Mouse (Mus musculus) CH12.LX (cell line): ENCODE measurements around the gene Dynlt1f.
"Not testable (repeated sequence)": the region's sequence is repeated elsewhere in the genome, so short reads cannot be mapped to it uniquely, and the experiment has no call there.

ENCODE experiments used
- BHLHE40 ChIP-seq: IDR thresholded peaks from 2 replicates; pipeline ENCODE4 v1.6.1; 2011; ENCODE audit warnings: mild to moderate bottlenecking, low read depth, low read length, improper control_type of control experiment
- CHD2 ChIP-seq: IDR thresholded peaks from 2 replicates; pipeline ENCODE4 v1.6.1; 2011; ENCODE audit warnings: low read length, improper control_type of control experiment
- CTCF ChIP-seq, 2 experiments: IDR thresholded peaks in 1 of 2; conservative IDR thresholded peaks in 1 of 2; 2 replicates each; pipeline ENCODE4 v1.5.1; 2011 to 2012; ENCODE audit warnings: low read depth in 2 of 2, low read length in 2 of 2, improper control_type of control experiment in 1 of 2, inconsistent platforms in 1 of 2, mild to moderate bottlenecking in 1 of 2, moderate library complexity in 1 of 2
- E2F4 ChIP-seq: IDR thresholded peaks from 2 replicates; pipeline ENCODE4 v1.6.1; 2011; ENCODE audit warnings: low read depth, low read length, improper control_type of control experiment; ENCODE audit not compliant: insufficient replicate concordance
- KAT2A ChIP-seq: IDR thresholded peaks from 2 replicates; pipeline ENCODE4 v1.6.1; 2012; ENCODE audit warnings: low read length, improper control_type of control experiment, inconsistent platforms; ENCODE audit not compliant: insufficient replicate concordance
- MAFK ChIP-seq: IDR thresholded peaks from 2 replicates; pipeline ENCODE4 v1.6.1; 2011; ENCODE audit warnings: low read length, improper control_type of control experiment; ENCODE audit not compliant: insufficient replicate concordance
- MEF2A ChIP-seq: IDR thresholded peaks from 2 replicates; pipeline ENCODE4 v1.6.1; 2014; ENCODE audit warnings: low read depth, mild to moderate bottlenecking, inconsistent platforms, low read length, improper control_type of control experiment, borderline replicate concordance
- MXI1 ChIP-seq: IDR thresholded peaks from 2 replicates; pipeline ENCODE4 v1.6.1; 2011; ENCODE audit warnings: mild to moderate bottlenecking, low read depth, low read length, improper control_type of control experiment
- POLR2A ChIP-seq: IDR thresholded peaks from 2 replicates; pipeline ENCODE4 v1.6.1; 2011; ENCODE audit warnings: low read depth, mild to moderate bottlenecking, improper control_type of control experiment, low read length
- RCOR1 ChIP-seq: conservative IDR thresholded peaks from 2 replicates; pipeline ENCODE4 v1.6.1; 2012; ENCODE audit warnings: low read depth, mild to moderate bottlenecking, inconsistent platforms, low read length, improper control_type of control experiment
- SMC3 ChIP-seq: IDR thresholded peaks from 2 replicates; pipeline ENCODE4 v1.6.1; 2011; ENCODE audit warnings: low read depth, low read length, improper control_type of control experiment
- ZC3H11A ChIP-seq: IDR thresholded peaks from 2 replicates; pipeline ENCODE4 v1.6.1; 2012; ENCODE audit warnings: low read depth, mild to moderate bottlenecking, inconsistent platforms, low read length, improper control_type of control experiment
- ZKSCAN1 ChIP-seq: IDR thresholded peaks from 2 replicates; pipeline ENCODE4 v1.6.1; 2012; ENCODE audit warnings: low read depth, inconsistent platforms, low read length, improper control_type of control experiment, borderline replicate concordance

GRCm38 (mm10) chr17:6678063-6678462, 22.4 kb upstream of the Dynlt1f start:
- not testable (repeated sequence) for TF ChIP-seq SMC3; CTCF (conservative IDR thresholded peaks at IDR 0.05 in 1 of 2, IDR thresholded peaks at IDR 0.05 in 1 of 2; ENCODE audit: low read depth in 2 of 2, low read length in 2 of 2); MAFK; KAT2A; ZKSCAN1; POLR2A; E2F4; MXI1; MEF2A; CHD2; RCOR1; ZC3H11A; BHLHE40
